Mouse (Mus musculus) hematopoietic multipotent progenitor cell, adult 10-12 weeks (in vitro differentiated cells): ENCODE data around the gene Ccdc8. TPM values are rescaled to one million over a fixed set of nuclear protein-coding genes. Genes with fewer than 3 reads are reported as not detected.

Experiments used
- polyA plus RNA-seq: library from polyadenylated mRNA; stranded (reverse); fragments of >175 nt; gene quantifications from 2 replicates; pipeline ENCODE4 v1.2.3, GENCODE M21; 2012; ENCODE audit warnings: low replicate concordance

The Ccdc8 gene
- 0.54 and 0.73 TPM in 2 replicates for polyA plus RNA-seq

DNA sequence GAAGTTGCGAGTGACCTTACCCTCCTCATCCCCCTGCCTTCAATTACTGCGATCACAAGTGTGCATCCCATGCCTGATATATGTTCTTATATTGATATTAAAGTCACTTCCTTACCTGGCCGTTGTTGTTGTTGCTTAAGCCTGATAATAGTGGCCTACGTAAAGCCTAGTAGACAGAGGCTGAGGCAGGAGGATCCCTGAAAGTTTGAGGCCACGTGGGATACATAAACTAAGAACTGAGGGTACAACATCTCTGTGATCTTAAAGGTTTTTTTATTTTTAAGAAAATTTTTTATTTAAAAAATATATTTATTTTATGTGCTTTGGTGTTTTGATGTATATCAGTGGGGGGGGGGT lies at the start of gene Ccdc8:
Gene Ccdc8, plus strand, starts transcription at position 258 of the 357 bp plus-strand sequence.

DNA sequence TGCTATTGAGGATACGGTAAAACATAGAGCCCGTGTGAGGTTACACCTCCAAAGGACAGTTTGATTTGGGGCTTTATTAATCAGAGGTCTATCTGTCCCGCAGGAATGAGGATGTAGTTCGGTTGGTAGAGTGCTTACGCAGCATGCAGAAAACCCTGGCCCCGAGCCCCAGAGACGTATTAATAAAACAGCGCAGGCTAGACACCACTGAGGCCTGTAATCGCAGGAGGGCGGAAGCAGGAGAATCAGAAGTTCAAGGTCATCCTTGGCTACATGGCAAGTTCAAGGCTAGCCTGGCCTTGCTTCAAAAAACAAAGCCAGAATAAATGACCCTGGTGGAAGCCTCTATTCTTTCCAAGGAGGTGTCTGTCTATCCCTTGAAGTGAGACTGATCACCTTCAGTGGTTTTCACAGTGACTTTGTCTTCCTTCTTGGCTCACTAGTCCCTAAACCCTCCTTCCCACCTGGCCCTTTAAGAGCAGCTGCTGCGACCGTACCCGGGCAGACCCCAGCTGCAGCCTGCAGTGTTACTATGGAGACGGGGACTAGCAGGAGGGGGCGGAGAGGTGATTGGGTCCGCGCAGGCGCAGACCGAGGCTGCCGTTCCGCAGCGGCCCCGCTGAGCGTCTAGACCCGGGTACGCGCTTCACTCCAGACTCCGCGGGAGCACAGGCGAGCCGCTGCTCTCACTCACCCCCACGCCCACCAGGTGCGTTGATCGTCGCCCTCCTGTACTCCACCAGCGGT lies 48.3 kb upstream of the Ccdc8 start, which contains the start of gene Pnmal2:
Gene Pnmal2, plus strand, starts transcription at position 622 of the 747 bp plus-strand sequence.

DNA sequence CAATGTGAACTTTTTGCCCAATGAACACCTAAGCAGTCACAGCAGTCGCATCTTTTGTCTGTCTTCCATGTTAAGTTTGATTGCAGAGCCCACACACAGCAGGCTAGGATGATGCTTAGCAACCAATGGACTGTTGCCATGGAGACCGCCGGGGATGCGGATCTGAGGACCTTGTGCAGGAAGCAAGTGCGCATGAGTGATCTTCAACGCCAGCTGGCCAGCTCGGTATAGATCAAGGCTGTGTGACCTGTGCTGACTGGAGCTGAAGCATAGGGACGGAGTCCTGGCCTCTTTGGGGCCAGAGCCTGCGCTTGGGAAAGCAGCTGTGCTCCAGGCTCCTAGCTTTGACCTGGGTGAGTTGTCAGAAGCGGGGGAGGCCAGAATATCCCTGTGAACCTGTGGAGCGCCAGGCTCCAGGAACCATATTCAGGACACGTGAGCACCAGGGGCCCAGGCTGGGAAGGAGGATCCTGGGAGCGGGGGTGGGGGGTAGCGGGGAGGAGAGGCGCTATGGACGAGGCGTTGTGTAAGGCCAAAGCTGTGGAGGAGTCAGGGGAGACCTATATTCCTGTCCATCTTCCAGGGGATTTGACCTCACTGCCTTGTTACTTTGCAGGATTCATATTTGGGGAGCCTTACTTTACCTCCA lies 32.8 kb upstream of the Ccdc8 start, which contains the start of gene Pnmal1:
Gene Pnmal1, plus strand, starts transcription at position 141 of the 649 bp plus-strand sequence.

DNA sequence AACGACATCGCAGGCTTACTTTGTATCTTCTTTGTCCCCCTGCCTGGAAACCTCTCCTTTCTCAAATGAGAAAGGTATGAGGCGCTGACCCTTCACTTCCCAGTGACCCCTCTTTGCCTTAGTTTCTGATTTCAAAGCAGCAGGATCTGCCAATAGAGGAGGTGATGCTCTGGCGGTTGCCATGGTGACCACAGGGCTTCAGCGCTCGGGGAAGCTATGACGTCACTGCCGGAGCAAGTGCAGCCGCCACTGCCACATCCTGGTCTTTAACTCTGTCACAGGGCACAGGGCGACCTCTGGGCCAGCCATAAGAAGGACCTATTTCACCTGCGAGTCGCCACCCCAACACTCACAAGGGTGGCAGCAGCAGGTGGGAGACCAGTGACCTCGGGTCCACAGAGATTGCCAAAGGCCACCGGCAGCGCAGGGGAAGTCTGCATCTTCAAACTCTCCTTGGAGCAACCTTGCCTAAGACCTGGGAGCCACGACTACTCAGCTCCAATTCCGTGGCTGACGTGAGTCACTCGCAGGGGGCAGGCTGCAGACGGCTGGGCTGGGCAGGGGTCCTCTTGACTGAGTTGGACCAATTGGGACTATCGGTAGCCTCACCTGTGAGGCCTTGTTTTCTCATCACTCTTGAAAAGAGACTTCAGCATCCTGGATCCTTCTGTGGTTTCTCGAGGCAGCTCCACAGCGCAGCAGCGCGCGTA lies 9.5 kb upstream of the Ccdc8 start, which contains the start of gene Gm42372:
Gene Gm42372, plus strand, starts transcription at position 228 of the 710 bp plus-strand sequence.

DNA sequence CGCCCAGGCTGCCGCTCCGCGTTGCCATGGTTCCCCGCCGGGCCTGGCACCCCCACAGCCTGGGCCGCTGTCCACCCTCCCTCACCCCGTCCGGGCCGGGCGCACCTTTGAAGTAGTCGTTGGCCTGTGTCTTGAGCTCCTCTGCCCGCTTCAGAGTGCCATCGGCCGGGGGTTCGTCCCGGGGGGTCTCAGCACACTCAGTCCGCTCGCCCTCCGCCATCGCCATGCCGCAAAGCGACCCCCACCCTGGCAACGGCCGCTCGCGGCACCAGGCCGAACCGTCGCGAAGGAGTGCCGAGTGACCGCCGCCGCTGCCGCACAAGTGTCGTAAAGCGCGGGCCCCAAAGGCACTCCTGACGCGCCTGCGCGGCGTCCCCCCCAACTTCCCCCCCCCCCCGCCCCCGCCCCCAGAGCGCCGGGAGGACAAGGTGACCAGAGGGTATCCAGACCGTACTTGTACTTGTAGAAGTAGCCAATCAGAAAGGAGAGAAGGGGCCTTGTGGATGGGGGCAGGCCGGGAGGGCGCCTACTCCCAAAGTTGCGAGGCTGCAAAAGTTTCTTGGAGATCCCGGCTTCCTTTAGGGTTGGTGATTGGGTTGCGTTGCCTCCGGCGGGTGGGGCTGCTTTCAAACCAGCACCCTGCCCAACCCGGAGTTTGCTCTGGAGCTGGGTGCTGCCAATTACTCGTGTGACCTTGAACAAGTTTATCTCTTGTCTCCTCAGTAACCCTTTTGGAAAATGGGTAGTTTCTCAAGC lies 35.3 kb downstream of the Ccdc8 start, which contains the start of gene Ppp5c:
Gene Ppp5c, minus strand, starts transcription at position 337 of the 756 bp plus-strand sequence.

Other genes starting within 250 kb of the Ccdc8 start
- 36.7 and 59.7 TPM in 2 replicates for gene Slc1a5, start 211.4 kb upstream of the Ccdc8 start, polyA plus RNA-seq
- gene Strn4, start 176.8 kb upstream of the Ccdc8 start, polyA plus RNA-seq = 82.0 and 125 TPM in 2 replicates
- 34.0 and 48.4 TPM in 2 replicates for gene Fkrp, start 176.0 kb upstream of the Ccdc8 start, polyA plus RNA-seq
- 180 and 196 TPM in 2 replicates for gene Prkd2, start 149.8 kb upstream of the Ccdc8 start, polyA plus RNA-seq
- gene Dact3, start 117.4 kb upstream of the Ccdc8 start, polyA plus RNA-seq = 1.0 and 2.8 TPM in 2 replicates
- not detected in 2 replicates for gene Gng8, start 100.9 kb upstream of the Ccdc8 start, polyA plus RNA-seq
- 4.6 and 8.1 TPM in 2 replicates for gene Ptgir, start 86.2 kb upstream of the Ccdc8 start, polyA plus RNA-seq
- 519 and 714 TPM in 2 replicates for gene Calm3, start 68.6 kb upstream of the Ccdc8 start, polyA plus RNA-seq
- gene Pnmal2, start 48.0 kb upstream of the Ccdc8 start, polyA plus RNA-seq = 0.10 and 0.17 TPM in 2 replicates
- not detected in 2 replicates for gene Pnmal1, start 33.0 kb upstream of the Ccdc8 start, polyA plus RNA-seq
- 1.1 and 1.4 TPM in 2 replicates for gene Gm42372, start 9.6 kb upstream of the Ccdc8 start, polyA plus RNA-seq
- 89.0 and 144 TPM in 2 replicates for gene Ppp5c, start 35.2 kb downstream of the Ccdc8 start, polyA plus RNA-seq
- gene Hif3a, start 69.7 kb downstream of the Ccdc8 start, polyA plus RNA-seq = 0.46 and 0.98 TPM in 2 replicates
- not detected in 2 replicates for gene Psg16, start 81.3 kb downstream of the Ccdc8 start, polyA plus RNA-seq
- not detected in 2 replicates for gene Ceacam3, start 157.6 kb downstream of the Ccdc8 start, polyA plus RNA-seq
- not detected in 2 replicates for gene Psg29, start 210.8 kb downstream of the Ccdc8 start, polyA plus RNA-seq